Mouse (Mus musculus): ENCODE data around the gene Mrpl17.

DNA sequence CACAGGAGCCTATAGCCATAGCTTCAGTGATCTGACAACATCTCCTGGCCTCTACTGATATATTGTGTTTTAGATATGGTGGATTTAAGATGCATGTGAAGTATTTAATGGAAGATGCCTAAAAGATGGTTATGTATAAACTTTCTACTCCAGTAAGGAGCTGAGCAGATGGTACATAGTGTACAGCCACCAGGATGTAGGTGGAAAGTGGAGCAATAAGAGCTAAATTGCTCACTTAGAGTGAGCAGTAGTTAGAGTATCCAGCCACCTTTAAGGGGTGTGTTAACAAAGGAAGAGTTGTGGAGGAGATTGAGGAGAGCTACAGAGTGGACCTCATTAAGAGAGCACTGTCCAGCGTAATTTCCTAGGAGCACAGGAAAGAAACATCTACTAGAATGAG lies 19.8 kb downstream of the Mrpl17 start:
- TF ChIP-seq CTCF (IDR thresholded peaks at IDR 0.05; ENCODE audit: low read depth, low read length), result no peak
- TF ChIP-seq POLR2A (IDR thresholded peaks at IDR 0.05; ENCODE audit: borderline replicate concordance, low read depth, low read length), result no peak
